Mouse (Mus musculus) midbrain, embryonic 12.5 days (tissue): ENCODE measurements around the gene Socs7. TPM values are rescaled to one million over a fixed set of nuclear protein-coding genes. Genes with fewer than 3 reads are reported as not detected.
A peak's percentile ranks its signal among the peaks of the same experiment; 100 is the strongest.
"Not testable (repeated sequence)": the region's sequence is repeated elsewhere in the genome, so short reads cannot be mapped to it uniquely, and the experiment has no call there.

ENCODE experiments used
- ATAC-seq: fragments of 200-750 bp; cut with Nextera tagmentation; 2 replicates; pipeline ENCODE4 v1.8.0; 2017; ENCODE audit warnings: low read depth, moderate TSS enrichment, moderate library complexity; ENCODE audit not compliant: low FRiP score
- H3K27ac ChIP-seq: fragments of 300-500 bp; sonication (generic); replicated peaks from 2 replicates; pipeline ENCODE4 v1.5.1; 2016; ENCODE audit warnings: mild to moderate bottlenecking
- H3K27me3 ChIP-seq: fragments of 300-500 bp; sonication (generic); 2 replicates; pipeline ENCODE4 v1.6.1; 2016; ENCODE audit warnings: mild to moderate bottlenecking
- H3K36me3 ChIP-seq: fragments of 300-500 bp; sonication (generic); 2 replicates; pipeline ENCODE4 v1.6.1; 2016
- H3K4me1 ChIP-seq: fragments of 300-500 bp; sonication (generic); 2 replicates; pipeline ENCODE4 v1.6.1; 2016
- H3K4me2 ChIP-seq: fragments of 300-500 bp; sonication (generic); replicated peaks from 2 replicates; pipeline ENCODE4 v1.6.1; 2016; ENCODE audit warnings: mild to moderate bottlenecking, moderate library complexity
- H3K4me3 ChIP-seq: fragments of 300-500 bp; sonication (generic); 2 replicates; pipeline ENCODE4 v1.5.1; 2016; ENCODE audit warnings: mild to moderate bottlenecking
- H3K9ac ChIP-seq: fragments of 300-500 bp; sonication (generic); replicated peaks from 2 replicates; pipeline ENCODE4 v1.6.1; 2016; ENCODE audit warnings: mild to moderate bottlenecking, moderate library complexity
- H3K9me3 ChIP-seq: fragments of 300-500 bp; sonication (generic); 2 replicates; pipeline ENCODE4 v1.6.1; 2016; ENCODE audit warnings: mild to moderate bottlenecking
- WGBS: fragments of 180-500 bp; shearing (Covaris S2); methylation state at CpG from one replicate; pipeline ENCODE4 v1.1.7; 2016; 5-methylcytosine and 5-hydroxymethylcytosine counted together
- polyA plus RNA-seq: library from polyadenylated mRNA; unstranded; fragments of >200 nt; fragmentation: Nextera tagmentation; extraction: Ambion mirVana; gene quantifications from 2 replicates; pipeline ENCODE4 v1.2.1, GENCODE M21; 2016

The Socs7 gene
- polyA plus RNA-seq, result 9.3 and 9.4 TPM in 2 replicates

DNA sequence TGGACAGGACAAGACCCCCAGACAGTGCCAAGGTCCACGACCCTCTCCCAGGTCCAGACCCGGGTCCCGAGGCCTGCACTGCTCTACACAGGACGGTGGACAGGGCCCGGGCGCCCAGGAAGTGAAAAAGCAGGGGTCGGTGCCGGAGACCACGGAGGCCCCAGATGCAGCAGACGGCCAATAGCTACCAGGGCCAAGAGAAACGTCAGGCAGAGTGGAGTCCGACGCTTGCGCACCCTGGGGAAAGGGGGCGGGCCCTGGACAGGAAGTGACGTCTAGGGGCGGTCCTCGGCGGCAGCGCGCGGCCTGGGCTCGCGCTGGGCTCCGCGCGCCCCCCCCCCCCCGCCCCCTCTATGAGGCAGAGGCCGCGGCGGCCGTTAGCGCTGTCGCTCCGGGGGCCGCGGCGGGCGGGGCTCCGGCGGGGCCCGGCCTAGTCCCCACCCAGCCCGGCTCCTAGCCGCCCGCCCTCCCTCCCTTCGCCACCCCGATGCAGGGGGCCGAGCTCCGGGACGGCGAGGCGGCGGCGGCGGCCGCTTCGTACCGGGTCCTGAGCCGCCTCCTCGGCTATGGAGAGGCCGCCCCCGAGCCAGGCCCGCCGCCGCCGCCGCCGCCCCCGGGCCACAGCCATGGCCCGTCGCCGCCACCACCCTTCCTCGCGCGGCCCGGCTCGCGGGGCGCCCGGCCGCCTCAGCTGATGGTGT lies at the start of gene Socs7:
Gene Socs7 (plus strand): TSS at position 604 of the 701 bp plus-strand sequence.
- H3K27me3 ChIP-seq, result no peaks in the 10 kb centered on the region
- H3K9ac ChIP-seq, result peak within 1 kb of the TSS; percentile 99
- peak within 1 kb of the TSS; percentile 83 for H3K4me2 ChIP-seq
- peak within 1 kb of the TSS; percentile 85 for H3K27ac ChIP-seq
- H3K4me3 ChIP-seq, result peak within 1 kb of the TSS; percentile 99
- H3K4me1 ChIP-seq, result peaks cover 27% of the 10 kb centered on the region
- WGBS, result 1% methylated on average over 31 of the region's 81 CpGs
- no peaks in the 10 kb centered on the region for H3K36me3 ChIP-seq
- peak; percentile 96 for ATAC-seq
- H3K9me3 ChIP-seq, result no peaks in the 10 kb centered on the region

DNA sequence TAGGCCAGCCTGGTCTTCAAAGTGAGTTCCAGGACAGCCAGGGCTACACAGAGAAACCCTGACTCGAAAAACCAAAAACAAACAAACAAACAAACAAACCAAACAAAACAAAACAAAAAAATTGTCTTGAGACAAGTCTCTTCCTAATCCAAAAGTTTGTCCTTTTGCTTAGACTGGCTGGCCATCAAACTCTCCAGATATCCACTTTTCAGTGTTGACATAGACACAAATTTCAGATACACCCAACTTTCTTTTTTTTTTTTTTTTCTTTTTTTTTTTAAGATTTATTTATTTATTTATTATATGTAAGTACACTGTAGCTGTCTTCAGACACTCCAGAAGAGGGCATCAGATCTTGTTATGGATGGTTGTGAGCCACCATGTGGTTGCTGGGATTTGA lies 49.5 kb upstream of the Socs7 start:
- not testable (repeated sequence) for H3K4me3 ChIP-seq, H3K27ac ChIP-seq, ATAC-seq, H3K36me3 ChIP-seq, H3K4me2 ChIP-seq, H3K9ac ChIP-seq, H3K9me3 ChIP-seq
- H3K27me3 ChIP-seq, result peaks cover 15% of the 10 kb centered on the region
- 90% methylated on average over 1 of the region's 1 CpGs for WGBS
- peaks cover 32% of the 10 kb centered on the region for H3K4me1 ChIP-seq

DNA sequence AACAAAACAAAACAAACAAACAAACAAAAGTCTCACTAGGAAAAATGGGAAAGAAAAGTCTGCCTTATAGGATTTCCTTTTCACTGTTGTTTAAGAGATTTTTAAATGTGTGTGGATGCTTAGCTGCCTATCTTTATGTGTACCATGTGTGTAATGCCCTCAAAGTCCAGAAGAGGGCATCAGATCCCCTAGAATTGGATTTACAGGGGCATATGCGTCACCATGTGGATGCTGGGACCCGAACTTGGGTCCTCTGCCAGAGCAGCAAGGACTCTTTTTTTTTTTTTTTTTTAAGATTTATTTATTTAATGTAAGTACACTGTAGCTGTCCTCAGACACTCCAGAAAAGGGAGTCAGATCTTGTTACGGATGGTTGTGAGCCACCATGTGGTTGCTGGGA lies 48.2 kb upstream of the Socs7 start:
- H3K4me3 ChIP-seq, result no peak overlapping the region
- 92% methylated on average over 3 of the region's 3 CpGs for WGBS
- 0 out of 2 replicates have a peak, but pooled peaks cover 9% of the 10 kb centered on the region for H3K36me3 ChIP-seq
- H3K9me3 ChIP-seq, result no peaks in the 10 kb centered on the region
- peaks cover 32% of the 10 kb centered on the region for H3K4me1 ChIP-seq
- H3K4me2 ChIP-seq, result no peak overlapping the region
- no peak overlapping the region for H3K27ac ChIP-seq
- H3K9ac ChIP-seq, result no peak overlapping the region
- H3K27me3 ChIP-seq, result peaks cover 14% of the 10 kb centered on the region
- ATAC-seq, result no peak

DNA sequence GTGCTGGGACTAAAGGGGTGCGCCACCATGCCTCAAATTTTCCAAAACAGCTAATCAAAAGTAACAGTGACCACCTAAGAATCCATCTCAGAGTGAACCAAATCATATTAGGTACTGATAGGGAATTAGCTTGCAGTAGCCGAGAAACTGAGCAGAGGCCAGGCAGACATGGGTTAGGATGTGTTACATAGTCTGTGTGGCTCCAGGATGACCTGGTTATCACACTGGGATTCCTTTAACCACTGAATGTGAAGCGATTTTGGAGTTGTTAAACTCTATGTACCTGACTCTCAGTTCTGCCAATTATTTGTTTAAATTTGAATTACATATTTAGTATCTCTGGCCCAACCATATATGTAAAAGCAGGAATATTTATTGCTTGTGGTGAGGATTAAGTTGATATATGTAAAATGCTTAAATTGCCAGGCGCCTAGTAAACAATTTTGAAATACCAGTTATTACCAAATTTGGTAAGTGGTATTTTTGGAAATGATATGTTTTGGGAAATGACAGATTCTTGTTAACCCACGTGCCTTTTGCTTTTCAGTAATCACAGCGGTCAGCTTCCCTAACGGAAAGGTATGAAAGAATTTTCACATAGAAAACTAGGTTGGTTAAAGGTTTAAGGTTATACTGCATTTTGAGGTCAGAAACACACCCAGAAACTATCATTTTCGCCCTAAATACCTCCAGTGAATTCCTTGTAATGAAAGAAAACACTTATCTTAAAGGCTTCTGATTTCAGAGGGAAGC lies 47.4 kb upstream of the Socs7 start:
- no peak for ATAC-seq
- H3K9ac ChIP-seq, result no peak overlapping the region
- H3K27ac ChIP-seq, result no peak overlapping the region
- no peaks in the 10 kb centered on the region for H3K9me3 ChIP-seq
- peaks cover 24% of the 10 kb centered on the region for H3K4me1 ChIP-seq
- H3K36me3 ChIP-seq, result 0 out of 2 replicates have a peak, but pooled peaks cover 12% of the 10 kb centered on the region
- H3K4me3 ChIP-seq, result 0 out of 2 replicates have a peak overlapping the region, but pooled peaks have one; percentile 58
- 53% methylated on average over 8 of the region's 8 CpGs for WGBS
- H3K4me2 ChIP-seq, result peak overlapping the region; percentile 36
- peaks cover 8% of the 10 kb centered on the region; the same call in 1 of the 2 replicates for H3K27me3 ChIP-seq

DNA sequence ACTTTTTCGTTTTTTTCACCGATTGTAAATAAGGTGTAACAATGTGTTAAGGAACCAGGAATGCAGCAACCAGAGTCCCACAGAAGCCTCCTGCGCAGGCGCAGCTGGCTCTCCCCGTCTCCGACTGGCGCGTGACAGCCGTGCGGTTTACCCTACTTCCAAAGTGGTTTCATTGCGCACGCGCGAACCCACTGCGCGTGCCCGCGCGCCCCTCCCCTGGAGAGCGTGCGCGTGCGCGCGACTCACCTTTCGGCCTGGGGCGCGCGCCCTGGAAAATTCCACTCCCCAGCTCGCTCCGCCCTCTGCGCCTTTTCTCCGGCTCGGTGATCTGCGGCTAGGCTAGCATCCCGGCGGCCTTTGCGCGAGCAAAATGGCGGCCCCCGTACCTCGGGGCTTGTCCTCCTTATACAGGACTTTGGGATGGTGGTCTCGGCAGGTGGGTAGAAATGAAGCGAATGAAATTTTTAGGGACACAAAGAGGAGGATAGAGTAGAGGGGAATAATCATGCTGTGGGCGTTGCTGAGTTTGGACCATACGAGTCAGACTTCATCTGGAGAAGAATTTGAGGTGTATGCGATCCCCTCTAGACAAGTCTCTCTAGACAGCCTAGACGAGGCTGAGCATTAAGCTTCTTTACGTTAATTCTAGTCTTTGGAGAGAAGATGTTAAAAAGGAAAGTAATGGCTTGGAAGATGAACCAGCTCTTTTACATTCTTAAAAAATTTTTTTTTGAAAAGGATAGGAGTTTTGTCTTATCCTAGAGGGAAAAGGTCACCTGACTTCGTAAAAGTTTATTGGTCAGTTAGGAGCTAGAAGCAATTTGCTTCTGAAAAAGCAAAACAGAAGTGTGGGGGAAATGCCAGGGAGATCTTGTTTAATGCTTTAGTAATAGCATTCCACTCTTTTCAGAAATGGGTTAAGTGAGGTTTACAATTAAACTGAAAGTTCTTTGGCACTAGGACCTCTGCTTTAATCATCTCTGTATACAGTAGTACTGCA lies 46.5 kb upstream of the Socs7 start, which contains the start of gene Mrpl45:
Gene Mrpl45 (plus strand): TSS at position 213 of the 1,000 bp plus-strand sequence.
- H3K27ac ChIP-seq, result peak within 1 kb of the TSS; percentile 63; the same call in 1 of the 2 replicates
- H3K36me3 ChIP-seq, result 0 out of 2 replicates have a peak, but pooled peaks cover 12% of the 10 kb centered on the region
- peaks cover 7% of the 10 kb centered on the region; the same call in 1 of the 2 replicates for H3K27me3 ChIP-seq
- ATAC-seq, result peak; percentile 95
- under 1% methylated on average over 50 of the region's 50 CpGs for whole genome bisulfite sequencing
- H3K4me3 ChIP-seq, result peak within 1 kb of the TSS; percentile 58
- H3K4me1 ChIP-seq, result peaks cover 16% of the 10 kb centered on the region
- peak within 1 kb of the TSS; percentile 54 for H3K4me2 ChIP-seq
- H3K9ac ChIP-seq, result peak within 1 kb of the TSS; percentile 57
- H3K9me3 ChIP-seq, result no peaks in the 10 kb centered on the region

- H3K27me3 ChIP-seq, result no peaks in the 10 kb centered on the region
- 93% methylated on average over 8 of the region's 8 CpGs for WGBS
- H3K36me3 ChIP-seq, result peaks cover 44% of the 10 kb centered on the region
- H3K4me1 ChIP-seq, result peaks cover 6% of the 10 kb centered on the region; the same call in 1 of the 2 replicates
- H3K9me3 ChIP-seq, result no peaks in the 10 kb centered on the region
- H3K4me3 ChIP-seq, result no peak overlapping the region
- H3K27ac ChIP-seq, result no peak overlapping the region
- ATAC-seq, result no peak
- no peak overlapping the region for H3K9ac ChIP-seq
- H3K4me2 ChIP-seq, result no peak overlapping the region
Measured at GRCm38 (mm10) chr11:97321197-97321596, 41.2 kb upstream of the Socs7 start.

DNA sequence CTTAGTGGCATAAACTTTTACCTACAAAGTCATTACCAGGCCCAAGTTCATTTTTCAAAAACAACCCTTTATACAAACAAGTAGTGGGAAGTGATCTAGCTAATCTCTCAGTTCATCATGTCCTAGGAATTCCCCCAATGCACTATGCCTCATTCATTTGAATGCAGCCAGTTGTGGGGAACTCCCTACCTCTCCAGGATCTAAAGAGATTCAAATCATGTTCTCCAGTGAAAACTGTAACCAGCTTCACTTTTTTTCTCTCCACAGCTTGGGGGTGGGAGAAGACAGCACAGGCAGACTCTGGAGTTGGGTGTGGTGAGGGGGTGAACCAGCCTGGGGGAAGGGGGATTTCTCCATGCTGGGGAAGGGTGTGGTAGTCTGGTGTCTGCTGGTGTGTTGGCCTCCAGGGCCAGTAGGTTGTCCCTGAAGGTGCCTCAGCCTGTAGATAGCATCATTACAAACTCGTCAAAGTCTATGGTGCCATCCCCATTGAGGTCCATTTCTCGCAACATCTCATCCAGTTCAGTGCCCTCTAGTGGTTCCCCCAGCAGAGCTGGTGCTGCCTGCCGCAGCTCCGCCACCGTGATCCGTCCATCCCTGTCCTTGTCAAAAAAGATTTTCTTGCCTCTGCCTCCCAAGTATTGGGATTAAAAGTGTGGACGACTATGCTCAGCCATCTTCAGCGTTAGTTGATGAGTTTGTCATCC lies 40.3 kb upstream of the Socs7 start:
- not testable (repeated sequence) for H3K27me3 ChIP-seq, H3K9me3 ChIP-seq, H3K9ac ChIP-seq, H3K4me2 ChIP-seq, ATAC-seq, H3K4me3 ChIP-seq, H3K27ac ChIP-seq, H3K4me1 ChIP-seq
- 87% methylated on average over 8 of the region's 8 CpGs for WGBS
- peaks cover 53% of the 10 kb centered on the region for H3K36me3 ChIP-seq

DNA sequence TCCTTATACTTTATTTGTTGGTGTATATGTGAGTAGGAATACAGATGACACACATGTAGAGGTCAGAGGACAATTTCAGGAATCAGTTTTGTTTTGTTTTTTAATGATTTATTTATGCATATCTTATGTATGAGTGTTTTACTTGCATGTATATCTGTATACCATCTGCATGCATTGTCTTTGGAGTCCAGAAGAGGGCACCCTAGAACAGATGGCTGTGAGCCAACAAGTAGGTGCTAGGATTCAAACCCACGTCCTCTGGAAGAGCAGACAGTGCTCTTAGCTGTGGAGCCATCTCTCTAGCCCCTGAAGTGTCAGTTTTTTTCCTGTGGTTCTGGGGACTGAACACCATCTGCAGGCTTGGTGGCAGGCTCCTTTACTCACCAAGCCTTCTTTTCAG lies 37.1 kb upstream of the Socs7 start:
- H3K9me3 ChIP-seq, result no peaks in the 10 kb centered on the region
- no peaks in the 10 kb centered on the region for H3K27me3 ChIP-seq
- H3K27ac ChIP-seq, result no peak overlapping the region
- peaks cover 67% of the 10 kb centered on the region for H3K36me3 ChIP-seq
- no peak overlapping the region for H3K9ac ChIP-seq
- no peak overlapping the region for H3K4me3 ChIP-seq
- no peak for ATAC-seq
- no peaks in the 10 kb centered on the region for H3K4me1 ChIP-seq
- 74% methylated on average over 1 of the region's 1 CpGs for WGBS
- no peak overlapping the region for H3K4me2 ChIP-seq

DNA sequence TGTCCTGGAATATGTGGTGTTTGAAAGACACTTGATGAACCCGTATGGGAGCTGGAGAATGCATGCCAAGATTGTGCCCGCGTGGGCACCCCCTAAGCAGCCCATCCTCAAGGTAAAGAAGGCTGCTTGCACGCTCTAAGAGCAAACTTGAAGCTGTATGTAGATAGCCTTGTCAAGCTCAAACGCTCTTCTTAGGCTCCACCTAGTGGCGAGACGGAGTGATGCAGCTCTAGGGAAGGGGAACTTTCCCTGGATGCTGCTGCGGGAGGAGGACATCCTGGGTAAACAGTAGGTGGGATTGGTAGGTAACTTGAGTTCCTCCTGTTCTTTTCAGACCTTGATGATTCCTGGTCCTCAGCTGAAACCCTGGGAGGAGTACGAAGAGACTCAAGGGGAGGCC lies 34.2 kb upstream of the Socs7 start:
- Histone ChIP-seq H3K4me1 (0 out of 2 replicates have a peak, but pooled peaks cover 5% of the 10 kb centered on the region), H3K9me3 (no peaks in the 10 kb centered on the region), H3K27me3 (no peaks in the 10 kb centered on the region), H3K9ac (no peak overlapping the region), H3K4me2 (no peak overlapping the region), H3K4me3 (no peak overlapping the region), H3K36me3 (peaks cover 59% of the 10 kb centered on the region), H3K27ac (no peak overlapping the region)
- WGBS, result 24% methylated on average over 9 of the region's 9 CpGs
- ATAC-seq, result no peak

- peaks cover 42% of the 10 kb centered on the region for H3K36me3 ChIP-seq
- H3K4me3 ChIP-seq, result no peak overlapping the region
- no peaks in the 10 kb centered on the region for H3K9me3 ChIP-seq
- no peak overlapping the region for H3K27ac ChIP-seq
- H3K27me3 ChIP-seq, result no peaks in the 10 kb centered on the region; the same call in 1 of the 2 replicates
- 100% methylated on average over 1 of the region's 1 CpGs for WGBS
- ATAC-seq, result no peak
- H3K9ac ChIP-seq, result no peak overlapping the region
- H3K4me2 ChIP-seq, result no peak overlapping the region
- 0 out of 2 replicates have a peak, but pooled peaks cover 5% of the 10 kb centered on the region for H3K4me1 ChIP-seq
Measured at GRCm38 (mm10) chr11:97330315-97330714, 32.0 kb upstream of the Socs7 start.
